Mouse (Mus musculus): ENCODE measurements around the gene Zbtb3. TPM values are rescaled to one million over a fixed set of nuclear protein-coding genes. Genes with fewer than 3 reads are reported as not detected.

Zbtb3 gene
- polyA plus RNA-seq (2015; fragmentation: Nextera tagmentation; extraction: Ambion mirVana): 4.6 and 4.8 TPM in 2 replicates

DNA sequence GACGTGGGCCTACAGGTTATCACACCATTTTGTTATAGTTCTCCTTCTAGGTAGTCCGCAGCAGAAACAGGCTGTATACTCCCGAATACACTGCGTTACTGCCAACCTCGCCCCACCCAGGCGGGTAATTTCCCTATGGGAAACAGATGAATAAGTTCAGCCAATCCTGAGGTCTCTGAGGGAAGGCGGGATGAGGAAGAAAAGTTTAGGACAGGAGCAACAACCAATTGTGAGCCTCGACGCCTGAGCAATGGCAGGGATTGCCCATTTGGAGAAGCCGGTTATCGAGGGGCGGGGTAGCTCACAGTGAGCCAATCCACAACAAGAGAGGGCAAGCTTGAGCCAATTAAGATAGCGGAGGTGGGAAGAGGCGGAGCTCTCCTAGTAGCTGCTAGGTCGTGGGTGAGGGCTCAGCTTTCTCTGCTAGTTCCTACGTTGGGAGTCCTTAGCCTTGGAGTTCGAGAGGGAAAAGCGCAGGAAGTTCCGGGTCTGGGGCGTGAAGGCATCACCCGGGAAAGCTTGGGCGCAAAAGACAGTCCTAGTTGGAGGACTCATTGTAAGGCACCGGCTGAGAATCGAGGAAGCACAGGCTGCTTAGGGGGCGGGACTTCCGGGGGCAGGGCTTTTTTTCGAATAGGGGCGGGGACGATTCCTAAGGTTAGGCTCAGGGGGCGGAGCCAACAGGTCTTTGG lies at the start of gene Zbtb3:
Gene Zbtb3 (plus strand): TSS at position 426 of the 692 bp plus-strand sequence.
- ATAC-seq (ENCODE audit: insufficient number of reproducible peaks, low FRiP score, low TSS enrichment, low read depth): peak; percentile 97
- no peaks in the 10 kb centered on the region for H3K27me3 ChIP-seq
- under 1% methylated on average over 30 of the region's 30 CpGs for WGBS

DNA sequence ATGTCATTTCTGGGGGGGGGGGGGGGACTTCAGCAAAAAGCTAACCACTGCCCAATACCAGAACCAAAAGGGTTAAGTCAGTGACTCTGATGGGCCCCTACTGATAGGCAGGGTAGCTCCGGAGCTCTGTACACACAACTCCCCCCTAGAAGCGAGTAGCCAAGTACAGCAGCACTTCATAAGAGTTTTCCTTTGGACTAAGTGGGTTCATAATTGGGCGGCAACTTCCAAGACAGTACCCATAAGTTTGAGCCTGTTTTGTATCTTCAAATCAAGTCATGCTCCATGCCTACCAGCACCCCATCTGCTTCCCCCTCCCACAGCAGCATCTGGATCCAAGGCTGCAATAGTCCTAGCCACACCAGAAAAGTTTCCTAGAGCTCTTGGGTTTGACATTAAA lies 46.7 kb upstream of the Zbtb3 start:
- Histone ChIP-seq H3K4me1 (peaks cover 19% of the 10 kb centered on the region), H3K9me3 (no peaks in the 10 kb centered on the region), H3K27me3 (no peaks in the 10 kb centered on the region), H3K36me3 (peaks cover 45% of the 10 kb centered on the region), H3K9ac (no peak overlapping the region), H3K27ac (peak overlapping the region; percentile 43; the same call in 1 of the 2 replicates), H3K4me2 (peak overlapping the region; percentile 54; the same call in 1 of the 2 replicates), H3K4me3 (peak overlapping the region; percentile 93; the same call in 1 of the 2 replicates)
- ATAC-seq (ENCODE audit: insufficient number of reproducible peaks, low FRiP score, low TSS enrichment, low read depth): no peak
- 73% methylated on average over 3 of the region's 3 CpGs for WGBS

More for the DNA sequence above, at the start of gene Zbtb3:
- Histone ChIP-seq H3K27ac (peak within 1 kb of the TSS; percentile 92), H3K4me3 (peak within 1 kb of the TSS; percentile 68), H3K9ac (0 out of 2 replicates have a peak within 1 kb of the TSS, but pooled peaks have one; percentile 11), H3K4me2 (peak within 1 kb of the TSS; percentile 59), H3K4me1 (peaks cover 14% of the 10 kb centered on the region), H3K36me3 (peaks cover 29% of the 10 kb centered on the region), H3K9me3 (no peaks in the 10 kb centered on the region)

DNA sequence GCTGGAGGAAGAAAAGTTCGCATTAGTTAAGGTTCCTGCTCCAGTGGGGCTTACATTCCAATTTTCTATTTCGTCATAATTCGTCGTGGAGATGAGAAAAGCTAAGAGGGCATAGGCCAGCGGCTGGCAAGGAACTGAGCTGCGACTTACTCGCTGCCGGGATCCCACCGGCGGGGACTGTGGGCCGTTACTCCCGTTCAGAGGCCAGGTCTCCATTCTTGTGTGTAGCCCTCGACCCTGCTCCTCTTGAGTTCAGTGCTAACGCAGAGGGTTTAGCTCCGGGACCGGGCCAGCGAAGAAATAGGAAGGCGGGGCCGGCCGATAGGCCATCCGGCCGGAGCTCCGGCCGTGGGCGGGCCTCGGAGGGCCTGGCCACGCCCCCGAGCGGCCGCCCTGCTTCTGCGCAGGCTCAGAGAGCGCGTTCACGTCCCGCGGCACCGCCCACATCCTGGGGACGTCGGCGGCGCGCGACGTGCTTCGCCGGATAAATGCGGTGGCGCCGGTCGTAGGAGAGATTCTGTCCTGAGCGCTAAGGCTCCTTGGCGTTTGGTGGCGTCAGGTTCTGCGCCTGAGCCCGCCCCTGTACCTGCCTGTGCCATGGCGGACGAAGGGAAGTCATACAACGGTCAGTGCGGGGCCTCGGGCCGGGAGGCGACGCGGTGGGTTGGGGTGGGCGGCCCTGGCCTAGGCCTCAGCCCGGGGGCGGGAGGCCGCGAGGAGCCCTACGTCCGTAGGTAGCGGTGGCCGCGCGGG lies 45.5 kb upstream of the Zbtb3 start, which contains the start of gene Nxf1:
Gene Nxf1 (plus strand): TSS at position 439 of the 753 bp plus-strand sequence.
- ATAC-seq (ENCODE audit: insufficient number of reproducible peaks, low FRiP score, low TSS enrichment, low read depth): peak; percentile 91
- peak within 1 kb of the TSS; percentile 88 for H3K9ac ChIP-seq
- H3K27ac ChIP-seq: peak within 1 kb of the TSS; percentile 90
- H3K27me3 ChIP-seq: no peaks in the 10 kb centered on the region
- peak within 1 kb of the TSS; percentile 54 for H3K4me2 ChIP-seq
- under 1% methylated on average over 75 of the region's 75 CpGs for WGBS
- peak within 1 kb of the TSS; percentile 93 for H3K4me3 ChIP-seq
- peaks cover 34% of the 10 kb centered on the region for H3K36me3 ChIP-seq
- H3K9me3 ChIP-seq: no peaks in the 10 kb centered on the region
- peaks cover 19% of the 10 kb centered on the region for H3K4me1 ChIP-seq

DNA sequence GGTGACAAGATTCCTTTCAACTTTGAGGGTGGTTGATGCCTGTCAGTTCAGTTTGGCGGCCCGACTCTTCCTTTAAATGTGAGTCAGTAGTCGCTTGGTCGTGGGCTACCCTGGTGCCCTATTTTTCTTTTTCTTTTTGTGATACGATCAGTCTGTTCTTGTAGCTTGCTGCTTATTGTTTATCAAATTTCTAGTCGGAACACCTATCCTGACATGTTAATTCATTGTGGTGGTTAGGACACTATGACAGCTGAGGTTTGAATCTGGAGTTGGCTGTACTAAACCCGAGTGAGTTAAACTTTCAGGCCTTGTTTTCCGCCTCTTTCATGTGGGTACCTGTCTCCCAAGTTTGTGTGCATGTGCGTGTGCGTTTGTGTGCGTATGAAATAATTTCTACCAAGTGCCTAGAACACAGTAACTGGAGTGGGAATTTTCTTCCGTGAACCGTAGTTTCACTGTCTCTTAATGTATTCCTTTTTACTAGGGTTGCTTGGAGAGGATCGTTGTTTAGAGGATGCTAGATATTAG lies 44.8 kb upstream of the Zbtb3 start:
- H3K36me3 ChIP-seq: peaks cover 32% of the 10 kb centered on the region
- peaks cover 19% of the 10 kb centered on the region for H3K4me1 ChIP-seq
- ATAC-seq (ENCODE audit: insufficient number of reproducible peaks, low FRiP score, low TSS enrichment, low read depth): no peak
- H3K4me3 ChIP-seq: peak overlapping the region; percentile 93
- peak overlapping the region; percentile 88 for H3K9ac ChIP-seq
- no peaks in the 10 kb centered on the region for H3K27me3 ChIP-seq
- peak overlapping the region; percentile 54 for H3K4me2 ChIP-seq
- WGBS: 3% methylated on average over 14 of the region's 14 CpGs
- peak overlapping the region; percentile 90 for H3K27ac ChIP-seq
- no peaks in the 10 kb centered on the region for H3K9me3 ChIP-seq

DNA sequence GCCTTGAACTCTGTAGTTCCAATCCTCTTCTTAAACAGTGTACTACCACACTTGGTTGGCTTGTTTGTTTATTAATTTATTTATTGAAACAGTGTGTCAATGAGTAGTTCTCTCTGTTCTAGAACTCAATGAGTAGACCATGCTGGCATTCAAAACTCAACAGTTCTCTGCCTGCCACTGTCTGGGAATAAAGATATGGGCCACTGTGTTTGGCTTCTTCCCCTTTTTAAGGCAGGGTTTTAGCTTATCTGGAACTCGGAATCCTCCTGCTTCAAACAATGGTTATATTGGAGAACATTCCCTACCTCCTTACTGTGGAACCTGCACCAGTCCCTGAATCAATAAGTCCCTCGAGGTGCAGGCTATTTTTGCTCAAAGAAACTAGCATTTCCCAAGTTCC lies 43.5 kb upstream of the Zbtb3 start:
- no peak overlapping the region for H3K4me2 ChIP-seq
- no peak overlapping the region for H3K27ac ChIP-seq
- H3K36me3 ChIP-seq: peaks cover 35% of the 10 kb centered on the region

DNA sequence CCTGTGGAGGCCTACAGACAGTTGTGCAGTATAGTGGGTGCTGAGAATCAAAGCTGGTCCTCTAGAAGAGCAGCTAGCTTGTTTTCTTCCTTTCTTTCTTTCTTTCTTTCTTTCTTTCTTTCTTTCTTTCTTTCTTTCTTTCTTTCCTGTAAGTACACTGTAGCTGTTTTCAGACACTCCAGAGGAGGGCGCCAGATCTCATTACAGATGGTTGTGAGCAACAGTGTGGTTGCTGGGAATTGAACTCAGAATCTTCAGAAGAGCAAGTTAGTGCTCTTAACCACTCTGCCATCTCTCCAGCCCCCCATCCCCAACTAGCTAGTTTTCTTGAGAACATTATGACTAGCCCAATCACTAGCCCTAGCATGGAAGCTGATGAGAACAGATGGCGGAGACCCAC lies 41.6 kb upstream of the Zbtb3 start:
- Histone ChIP-seq H3K27me3 (no peaks in the 10 kb centered on the region), H3K4me1 (peaks cover 8% of the 10 kb centered on the region), H3K9me3 (no peaks in the 10 kb centered on the region), H3K27ac (no peak overlapping the region), H3K4me3 (no peak overlapping the region), H3K4me2 (no peak overlapping the region), H3K36me3 (peaks cover 37% of the 10 kb centered on the region), H3K9ac (no peak overlapping the region)
- ATAC-seq (ENCODE audit: insufficient number of reproducible peaks, low FRiP score, low TSS enrichment, low read depth): no peak
- 87% methylated on average over 2 of the region's 2 CpGs for WGBS

More for the DNA sequence above, 43.5 kb upstream of the Zbtb3 start:
- Histone ChIP-seq H3K4me3 (no peak overlapping the region), H3K27me3 (no peaks in the 10 kb centered on the region), H3K9ac (no peak overlapping the region), H3K4me1 (peaks cover 19% of the 10 kb centered on the region), H3K9me3 (no peaks in the 10 kb centered on the region)
- 93% methylated on average over 2 of the region's 2 CpGs for WGBS
- no peak for ATAC-seq (ENCODE audit: insufficient number of reproducible peaks, low FRiP score, low TSS enrichment, low read depth)

DNA sequence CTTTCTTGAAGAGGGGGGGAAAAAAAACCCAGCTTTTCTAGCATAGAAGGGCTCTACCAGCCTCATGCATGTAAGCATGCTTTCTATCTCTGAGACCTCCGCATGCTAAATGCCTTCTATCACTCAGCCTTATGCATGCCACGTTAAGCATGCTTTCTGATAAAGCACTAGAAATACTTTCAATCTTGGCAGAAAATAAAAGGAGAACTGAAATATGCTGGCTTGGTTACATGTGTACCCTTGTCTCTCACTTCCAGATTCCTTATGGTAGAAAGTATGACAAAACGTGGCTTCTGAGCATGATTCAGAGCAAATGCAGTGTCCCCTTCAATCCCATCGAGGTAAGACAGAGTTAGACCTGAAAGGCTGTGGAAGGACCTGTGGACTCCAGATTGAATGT lies 39.1 kb upstream of the Zbtb3 start:
- H3K4me1 ChIP-seq: peaks cover 1% of the 10 kb centered on the region; the same call in 1 of the 2 replicates
- no peak for ATAC-seq (ENCODE audit: insufficient number of reproducible peaks, low FRiP score, low TSS enrichment, low read depth)
- H3K36me3 ChIP-seq: peaks cover 62% of the 10 kb centered on the region
- H3K27me3 ChIP-seq: no peaks in the 10 kb centered on the region
- H3K4me2 ChIP-seq: no peak overlapping the region
- H3K4me3 ChIP-seq: no peak overlapping the region
- H3K27ac ChIP-seq: no peak overlapping the region
- no peak overlapping the region for H3K9ac ChIP-seq
- no peaks in the 10 kb centered on the region for H3K9me3 ChIP-seq
- WGBS: 91% methylated on average over 4 of the region's 4 CpGs

DNA sequence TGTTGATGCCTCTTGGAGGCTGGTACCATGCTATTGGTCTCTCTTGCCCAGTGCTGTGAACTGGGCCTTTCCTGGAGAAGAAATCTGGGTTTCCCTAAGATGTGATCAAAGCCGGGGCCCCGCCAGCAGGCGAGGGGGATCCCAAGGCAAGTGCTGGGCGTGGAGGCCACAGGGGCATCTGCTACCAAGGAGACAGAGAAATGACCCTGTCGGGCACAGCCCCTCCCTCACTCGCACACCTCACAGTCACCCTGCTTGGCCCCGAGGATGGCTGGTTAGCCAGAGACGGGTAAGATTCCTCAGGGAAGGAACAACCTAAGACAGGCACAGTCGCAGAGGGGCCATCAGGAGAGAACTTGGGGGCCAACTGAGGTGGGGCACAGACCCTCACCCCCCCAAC lies 36.8 kb upstream of the Zbtb3 start:
- Histone ChIP-seq H3K27me3 (no peaks in the 10 kb centered on the region), H3K9me3 (no peaks in the 10 kb centered on the region), H3K9ac (no peak overlapping the region), H3K4me3 (no peak overlapping the region), H3K4me1 (peaks cover 4% of the 10 kb centered on the region; the same call in 1 of the 2 replicates), H3K4me2 (no peak overlapping the region), H3K27ac (no peak overlapping the region), H3K36me3 (peaks cover 85% of the 10 kb centered on the region)
- ATAC-seq (ENCODE audit: insufficient number of reproducible peaks, low FRiP score, low TSS enrichment, low read depth): no peak
- WGBS: 96% methylated on average over 9 of the region's 9 CpGs

DNA sequence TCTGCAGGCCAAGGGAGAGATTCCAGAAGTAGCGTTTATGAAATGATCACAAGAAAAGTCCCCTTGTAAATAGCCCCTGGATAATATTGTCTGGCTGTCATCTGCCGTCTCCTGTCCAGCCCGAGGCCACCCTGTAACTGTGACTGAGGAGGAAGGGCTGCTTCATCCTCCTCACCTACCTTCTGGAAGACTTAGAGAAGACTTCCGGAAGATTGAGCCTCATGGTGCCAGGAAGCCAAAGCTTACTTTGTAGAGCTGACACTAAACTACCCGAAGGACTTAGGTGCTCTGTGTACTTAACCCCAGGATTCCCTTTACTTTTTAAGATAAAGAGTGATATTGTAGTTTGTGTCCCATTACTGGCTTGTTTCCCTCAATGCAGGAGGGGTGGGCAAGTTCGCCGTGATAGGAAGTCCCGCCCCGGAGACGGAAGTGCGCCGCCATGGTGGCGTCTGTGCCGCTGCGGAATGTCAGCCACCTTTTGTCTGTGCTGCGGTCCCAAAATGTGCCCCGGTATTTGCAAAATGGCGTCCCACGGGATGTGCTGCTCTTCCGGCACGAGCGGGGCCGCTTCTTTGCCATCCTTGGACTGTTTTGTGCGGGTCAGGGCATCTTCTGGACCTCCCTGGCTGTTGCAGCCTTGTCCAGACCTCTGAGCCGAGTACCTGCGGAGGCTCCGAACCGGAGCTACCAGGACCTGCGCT lies 31.6 kb upstream of the Zbtb3 start, which contains the start of gene Tmem223:
Gene Tmem223 (plus strand): TSS at position 430 of the 704 bp plus-strand sequence.
- peaks cover 67% of the 10 kb centered on the region for H3K36me3 ChIP-seq
- H3K4me1 ChIP-seq: peaks cover 28% of the 10 kb centered on the region
- no peaks in the 10 kb centered on the region for H3K27me3 ChIP-seq
- no peaks in the 10 kb centered on the region for H3K9me3 ChIP-seq
- H3K4me2 ChIP-seq: peak within 1 kb of the TSS; percentile 45
- 20% methylated on average over 29 of the region's 29 CpGs for WGBS
- ATAC-seq (ENCODE audit: insufficient number of reproducible peaks, low FRiP score, low TSS enrichment, low read depth): no peak
- H3K27ac ChIP-seq: peak within 1 kb of the TSS; percentile 92
- peak within 1 kb of the TSS; percentile 65 for H3K4me3 ChIP-seq
- H3K9ac ChIP-seq: peak within 1 kb of the TSS; percentile 83

DNA sequence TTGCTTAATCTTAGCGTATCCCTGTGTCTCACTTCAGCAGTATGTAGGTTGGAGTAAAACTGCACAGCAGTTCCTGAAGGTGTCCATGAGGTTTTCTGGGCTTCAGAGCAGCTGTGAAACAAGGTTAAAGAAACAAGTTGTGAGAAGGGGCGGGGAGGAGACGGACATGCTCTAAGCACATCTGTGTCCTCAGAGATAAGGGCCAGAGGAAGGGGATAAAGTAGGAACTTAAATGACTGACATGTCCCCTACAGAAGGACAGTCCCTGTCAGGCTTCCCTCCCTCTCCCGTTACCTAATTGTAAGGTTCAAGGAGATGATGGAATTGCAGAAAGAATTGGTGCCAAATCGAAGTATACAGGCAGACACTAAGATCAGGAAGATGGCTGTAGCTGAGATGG lies 29.4 kb upstream of the Zbtb3 start:
- Histone ChIP-seq H3K9me3 (no peaks in the 10 kb centered on the region), H3K27me3 (no peaks in the 10 kb centered on the region), H3K27ac (peak overlapping the region; percentile 33), H3K9ac (no peak overlapping the region), H3K4me2 (peak overlapping the region; percentile 88), H3K4me1 (peaks cover 28% of the 10 kb centered on the region), H3K4me3 (peak overlapping the region; percentile 75), H3K36me3 (peaks cover 49% of the 10 kb centered on the region)
- ATAC-seq (ENCODE audit: insufficient number of reproducible peaks, low FRiP score, low TSS enrichment, low read depth): no peak
- 82% methylated on average over 5 of the region's 5 CpGs for WGBS

DNA sequence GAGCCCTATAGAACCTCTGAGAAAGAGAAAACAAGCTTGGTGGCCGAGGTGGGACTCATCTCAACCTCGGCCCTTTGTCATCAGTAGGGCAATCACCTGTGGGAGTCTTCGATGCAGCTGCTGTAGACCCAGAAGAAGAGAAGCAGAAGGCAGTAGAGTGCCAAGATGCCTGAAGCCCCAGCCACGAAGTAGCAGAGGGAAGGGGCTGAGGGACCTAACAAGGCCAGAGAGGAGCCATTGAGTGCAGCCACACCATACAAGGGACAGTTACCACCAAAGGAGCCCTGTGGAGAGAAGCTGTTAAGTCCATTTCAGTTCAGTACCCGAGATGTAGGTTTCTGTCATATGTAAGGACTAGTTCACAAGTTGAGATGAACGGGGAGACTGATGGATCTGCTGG lies 28.9 kb upstream of the Zbtb3 start:
- Histone ChIP-seq H3K4me3 (peak overlapping the region; percentile 75), H3K36me3 (peaks cover 47% of the 10 kb centered on the region), H3K9ac (peak overlapping the region; percentile 91), H3K4me1 (peaks cover 28% of the 10 kb centered on the region), H3K4me2 (peak overlapping the region; percentile 88), H3K27me3 (no peaks in the 10 kb centered on the region), H3K27ac (peak overlapping the region; percentile 99), H3K9me3 (no peaks in the 10 kb centered on the region)
- ATAC-seq (ENCODE audit: insufficient number of reproducible peaks, low FRiP score, low TSS enrichment, low read depth): no peak
- 51% methylated on average over 6 of the region's 6 CpGs for WGBS

Data from limb, embryonic 15.5 days (tissue).